Mouse (Mus musculus): ENCODE results near the gene Olfr90. TPM values are rescaled to one million over a fixed set of nuclear protein-coding genes. Genes with fewer than 3 reads are reported as not detected.
A peak's percentile ranks its signal among the peaks of the same experiment; 100 is the strongest.

The Olfr90 gene
- polyA plus RNA-seq, 1 experiment from 2014 or later: not detected

GRCm38 (mm10) chr17:37046312-37047112, 41.8 kb downstream of the Olfr90 start:
- Histone ChIP-seq H3K4me3 (ENCODE audit: low read depth, low read length) (peak overlapping the region; percentile 88), H3K9ac (replicated peaks; ENCODE audit: low read depth) (peak overlapping the region; percentile 83), H3K27ac (ENCODE audit: low read length) (peak overlapping the region; percentile 68), H3K4me1 (ENCODE audit: insufficient read depth, low read depth, low read length) (peaks cover 8% of the 10 kb centered on the region), H3K9me3 (ENCODE audit: low read length) (no peaks in the 10 kb centered on the region), H3K27me3 (replicated peaks; ENCODE audit: insufficient read depth, low read length) (no peaks in the 10 kb centered on the region), H3K36me3 (ENCODE audit: insufficient read depth, low read length) (no peaks in the 10 kb centered on the region), H3K4me2 (replicated peaks; ENCODE audit: low read depth, low read length) (peak overlapping the region; percentile 97)
- TF ChIP-seq CTCF (IDR thresholded peaks at IDR 0.05) (peak; percentile 34; the same call in 1 of the 2 replicates), EP300 (IDR thresholded peaks at IDR 0.05) (no peak)
- ATAC-seq: peak; percentile 74
- peak; percentile 72 for DNase-seq (ENCODE audit: low spot score)
- under 1% methylated on average over 21 of the region's 58 CpGs for WGBS

DNA sequence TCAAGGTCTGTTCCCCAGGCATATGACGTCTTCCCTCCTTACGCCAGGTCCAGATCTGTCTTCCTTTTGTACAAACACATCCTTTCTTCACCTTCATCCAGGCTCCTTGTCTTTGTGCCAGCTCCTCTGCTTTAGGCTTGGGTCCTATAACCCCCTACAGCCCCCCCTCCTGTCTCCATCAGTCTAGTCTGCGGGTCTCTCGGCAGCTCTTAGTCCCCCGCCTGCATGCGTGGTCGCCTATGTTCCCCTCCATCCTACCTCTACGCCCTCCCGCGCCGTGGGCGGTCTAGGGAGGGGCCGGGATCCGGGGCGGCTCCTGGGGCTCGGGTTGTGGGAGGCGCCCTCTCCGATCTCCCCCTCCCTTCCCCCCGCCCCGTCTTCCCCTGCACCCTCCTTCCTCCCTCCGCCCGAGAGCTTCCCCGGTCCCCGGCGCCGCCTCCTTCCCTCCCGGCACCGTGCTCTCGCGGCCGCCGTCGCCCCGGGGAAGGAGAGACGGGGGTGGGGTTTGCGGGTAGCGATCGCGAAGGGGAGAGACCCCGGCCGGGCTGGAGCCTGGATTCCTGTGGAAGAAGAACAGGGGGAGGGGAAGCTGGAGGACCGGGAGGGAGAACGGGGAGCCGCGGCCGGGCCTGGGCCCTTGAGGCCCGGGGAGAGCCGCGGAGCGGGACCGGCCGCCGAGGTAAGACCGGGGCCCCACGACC, 42.5 kb downstream of the Olfr90 start, which contains the start of gene Gabbr1:
Gabbr1 (plus strand) TSS at position 356 of the 701 bp plus-strand sequence.
- TF ChIP-seq CTCF (IDR thresholded peaks at IDR 0.05): no peak
- no peak for TF ChIP-seq EP300 (IDR thresholded peaks at IDR 0.05)
- DNase-seq (ENCODE audit: low spot score) (peak; percentile 89), ATAC-seq (peak; percentile 93)
- Histone ChIP-seq H3K27ac (ENCODE audit: low read length) (peak within 1 kb of the TSS; percentile 68), H3K27me3 (replicated peaks; ENCODE audit: insufficient read depth, low read length) (no peaks in the 10 kb centered on the region), H3K4me1 (ENCODE audit: insufficient read depth, low read depth, low read length) (peaks cover 8% of the 10 kb centered on the region), H3K9ac (replicated peaks; ENCODE audit: low read depth) (peak within 1 kb of the TSS; percentile 83), H3K4me3 (ENCODE audit: low read depth, low read length) (peak within 1 kb of the TSS; percentile 88), H3K36me3 (ENCODE audit: insufficient read depth, low read length) (no peaks in the 10 kb centered on the region), H3K4me2 (replicated peaks; ENCODE audit: low read depth, low read length) (peak within 1 kb of the TSS; percentile 97), H3K9me3 (ENCODE audit: low read length) (no peaks in the 10 kb centered on the region)
- 2% methylated on average over 45 of the region's 55 CpGs for WGBS

DNA sequence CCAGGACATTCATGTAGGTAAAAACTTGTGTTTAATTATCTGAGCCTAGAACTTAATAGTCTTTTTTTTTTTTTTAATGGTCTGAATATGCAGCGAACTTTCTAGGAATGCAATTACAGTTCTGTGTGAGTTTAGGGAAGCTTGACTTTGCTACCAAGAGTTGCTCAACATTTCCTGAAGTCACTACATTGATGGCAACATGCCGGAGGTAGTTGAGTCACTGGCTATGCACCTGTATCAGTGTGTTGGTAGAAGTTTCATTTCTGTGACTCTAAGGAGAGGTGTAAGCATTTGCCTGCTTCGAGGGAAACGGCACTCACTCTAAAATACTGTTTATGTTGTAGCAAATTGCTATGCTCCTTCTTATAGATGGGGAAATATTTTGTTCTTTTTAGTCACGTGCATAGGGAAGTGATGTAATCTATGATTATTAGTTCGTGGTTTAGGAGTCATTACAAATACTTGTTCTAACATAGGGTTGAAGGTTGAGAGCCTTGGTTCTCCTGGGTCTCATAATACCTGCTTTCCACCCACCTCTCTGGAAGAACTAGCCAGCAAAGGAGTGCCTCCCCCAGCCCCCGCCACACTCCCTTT, 43.6 kb downstream of the Olfr90 start:
- H3K4me2 ChIP-seq (replicated peaks; ENCODE audit: low read depth, low read length): peak overlapping the region; percentile 97; the same call in 1 of the 2 replicates
- no peak overlapping the region for H3K4me3 ChIP-seq (ENCODE audit: low read depth, low read length)
- no peak for ATAC-seq
- H3K27ac ChIP-seq (ENCODE audit: low read length): no peak overlapping the region
- no peaks in the 10 kb centered on the region for H3K27me3 ChIP-seq (replicated peaks; ENCODE audit: insufficient read depth, low read length)
- H3K9ac ChIP-seq (replicated peaks; ENCODE audit: low read depth): no peak overlapping the region
- H3K9me3 ChIP-seq (ENCODE audit: low read length): no peaks in the 10 kb centered on the region
- no peak; the same call in 1 of the 2 replicates for TF ChIP-seq EP300 (IDR thresholded peaks at IDR 0.05)
- no peak for TF ChIP-seq CTCF (IDR thresholded peaks at IDR 0.05)
- no peaks in the 10 kb centered on the region for H3K36me3 ChIP-seq (ENCODE audit: insufficient read depth, low read length)
- DNase-seq (ENCODE audit: low spot score): peak; percentile 56
- WGBS: 48% methylated on average over 7 of the region's 7 CpGs
- H3K4me1 ChIP-seq (ENCODE audit: insufficient read depth, low read depth, low read length): peaks cover 4% of the 10 kb centered on the region

- 67% methylated on average over 2 of the region's 2 CpGs for WGBS
- ATAC-seq: no peak
- Histone ChIP-seq H3K4me3 (ENCODE audit: low read depth, low read length) (no peak overlapping the region), H3K4me2 (replicated peaks; ENCODE audit: low read depth, low read length) (no peak overlapping the region), H3K9me3 (ENCODE audit: low read length) (no peaks in the 10 kb centered on the region), H3K27ac (ENCODE audit: low read length) (no peak overlapping the region), H3K36me3 (ENCODE audit: insufficient read depth, low read length) (no peaks in the 10 kb centered on the region), H3K9ac (replicated peaks; ENCODE audit: low read depth) (no peak overlapping the region), H3K4me1 (ENCODE audit: insufficient read depth, low read depth, low read length) (no peaks in the 10 kb centered on the region), H3K27me3 (replicated peaks; ENCODE audit: insufficient read depth, low read length) (no peaks in the 10 kb centered on the region)
- peak; percentile 80 for TF ChIP-seq EP300 (IDR thresholded peaks at IDR 0.05)
- TF ChIP-seq CTCF (IDR thresholded peaks at IDR 0.05): no peak
- no peak for DNase-seq (ENCODE audit: low spot score)
Measured at GRCm38 (mm10) chr17:37039127-37039894, 49.0 kb downstream of the Olfr90 start.

Other genes with a start within 250 kb of the Olfr90 start
- 0.10 and 0.14 TPM in 2 replicates for gene Trim15, start 221.3 kb downstream of the Olfr90 start, polyA plus RNA-seq (2015; fragmentation: Nextera tagmentation; extraction: Ambion mirVana)
- gene Trim10, start 218.9 kb downstream of the Olfr90 start, polyA plus RNA-seq (2015; fragmentation: Nextera tagmentation; extraction: Ambion mirVana): 3.5 and 3.6 TPM in 2 replicates
- gene Trim40, start 198.4 kb downstream of the Olfr90 start, polyA plus RNA-seq (2015; fragmentation: Nextera tagmentation; extraction: Ambion mirVana): not detected in 2 replicates
- not detected in 2 replicates for gene Trim31, start 190.4 kb downstream of the Olfr90 start, polyA plus RNA-seq (2015; fragmentation: Nextera tagmentation; extraction: Ambion mirVana)
- gene Rnf39, start 145.6 kb downstream of the Olfr90 start, polyA plus RNA-seq (2015; fragmentation: Nextera tagmentation; extraction: Ambion mirVana): 13.4 and 13.5 TPM in 2 replicates
- gene Ppp1r11, start 136.8 kb downstream of the Olfr90 start, polyA plus RNA-seq (2015; fragmentation: Nextera tagmentation; extraction: Ambion mirVana): 96.9 and 108 TPM in 2 replicates
- 63.8 and 72.8 TPM in 2 replicates for gene Znrd1, start 129.9 kb downstream of the Olfr90 start, polyA plus RNA-seq (2015; fragmentation: Nextera tagmentation; extraction: Ambion mirVana)
- gene Znrd1as, start 129.9 kb downstream of the Olfr90 start, polyA plus RNA-seq (2015; fragmentation: Nextera tagmentation; extraction: Ambion mirVana): 5.1 and 6.1 TPM in 2 replicates
- gene 2410137M14Rik, start 107.3 kb downstream of the Olfr90 start, polyA plus RNA-seq (2015; fragmentation: Nextera tagmentation; extraction: Ambion mirVana): 0.14 TPM in 1 of 2 replicates, not detected in the other
- 0.13 and 0.21 TPM in 2 replicates for gene H2-M5, start 99.0 kb downstream of the Olfr90 start, polyA plus RNA-seq (2015; fragmentation: Nextera tagmentation; extraction: Ambion mirVana)
- gene Zfp57, start 87.3 kb downstream of the Olfr90 start, polyA plus RNA-seq (2015; fragmentation: Nextera tagmentation; extraction: Ambion mirVana): 35.6 and 44.3 TPM in 2 replicates
- gene Mog, start 65.1 kb downstream of the Olfr90 start, polyA plus RNA-seq (2015; fragmentation: Nextera tagmentation; extraction: Ambion mirVana): 0.07 TPM in 1 of 2 replicates, not detected in the other
- gene Gabbr1, start 42.5 kb downstream of the Olfr90 start, polyA plus RNA-seq (2015; fragmentation: Nextera tagmentation; extraction: Ambion mirVana): 5.8 and 6.2 TPM in 2 replicates
- not detected in 2 replicates for gene Olfr91, start 9.8 kb upstream of the Olfr90 start, polyA plus RNA-seq (2015; fragmentation: Nextera tagmentation; extraction: Ambion mirVana)
- not detected in 2 replicates for gene Olfr92, start 31.6 kb upstream of the Olfr90 start, polyA plus RNA-seq (2015; fragmentation: Nextera tagmentation; extraction: Ambion mirVana)
- gene Olfr93, start 73.0 kb upstream of the Olfr90 start, polyA plus RNA-seq (2015; fragmentation: Nextera tagmentation; extraction: Ambion mirVana): not detected in 2 replicates
- not detected in 2 replicates for gene Ubd, start 105.4 kb upstream of the Olfr90 start, polyA plus RNA-seq (2015; fragmentation: Nextera tagmentation; extraction: Ambion mirVana)
- not detected in 2 replicates for gene Olfr94, start 112.5 kb upstream of the Olfr90 start, polyA plus RNA-seq (2015; fragmentation: Nextera tagmentation; extraction: Ambion mirVana)
- not detected in 2 replicates for gene Olfr95, start 124.6 kb upstream of the Olfr90 start, polyA plus RNA-seq (2015; fragmentation: Nextera tagmentation; extraction: Ambion mirVana)
- gene Olfr96, start 131.6 kb upstream of the Olfr90 start, polyA plus RNA-seq (2015; fragmentation: Nextera tagmentation; extraction: Ambion mirVana): not detected in 2 replicates
- not detected in 2 replicates for gene Olfr97, start 148.8 kb upstream of the Olfr90 start, polyA plus RNA-seq (2015; fragmentation: Nextera tagmentation; extraction: Ambion mirVana)
- gene Olfr98, start 175.2 kb upstream of the Olfr90 start, polyA plus RNA-seq (2015; fragmentation: Nextera tagmentation; extraction: Ambion mirVana): not detected in 2 replicates
- 5.5 and 5.9 TPM in 2 replicates for gene H2-M3, start 181.7 kb upstream of the Olfr90 start, polyA plus RNA-seq (2015; fragmentation: Nextera tagmentation; extraction: Ambion mirVana)
- gene Olfr99, start 195.0 kb upstream of the Olfr90 start, polyA plus RNA-seq (2015; fragmentation: Nextera tagmentation; extraction: Ambion mirVana): not detected in 2 replicates
- not detected in 2 replicates for gene Olfr101, start 215.8 kb upstream of the Olfr90 start, polyA plus RNA-seq (2015; fragmentation: Nextera tagmentation; extraction: Ambion mirVana)
- gene Olfr102, start 228.6 kb upstream of the Olfr90 start, polyA plus RNA-seq (2015; fragmentation: Nextera tagmentation; extraction: Ambion mirVana): not detected in 2 replicates

Data from lung, postnatal 0 days (tissue).